Mouse (Mus musculus) heart, adult 2 months (tissue): ENCODE measurements around the gene Adprm. TPM values are rescaled to one million over a fixed set of nuclear protein-coding genes. Genes with fewer than 3 reads are reported as not detected.
A peak's percentile ranks its signal among the peaks of the same experiment; 100 is the strongest.

Experiments used
- DNase-seq, 2 experiments: peaks; one replicate each; pipeline ENCODE4 v3.0.0; 2021
- H3K27ac ChIP-seq: fragments of 200-600 bp; 2 replicates; pipeline ENCODE4 v1.8.1; 2022
- H3K27me3 ChIP-seq: fragments of 200-500 bp; 2 replicates; pipeline ENCODE4 v1.6.1; 2012; ENCODE audit warnings: mild to moderate bottlenecking, low read length, inconsistent platforms, mixed read lengths; ENCODE audit not compliant: control insufficient read depth, insufficient read depth
- H3K36me3 ChIP-seq: fragments of 200-500 bp; 2 replicates; pipeline ENCODE4 v1.6.1; 2012; ENCODE audit warnings: low read length, inconsistent platforms; ENCODE audit not compliant: control insufficient read depth, insufficient read depth
- H3K4me1 ChIP-seq: fragments of 200-500 bp; 2 replicates; pipeline ENCODE4 v1.6.1; 2011; ENCODE audit warnings: low read length; ENCODE audit not compliant: control insufficient read depth, insufficient read depth
- H3K4me3 ChIP-seq: fragments of 200-600 bp; 2 replicates; pipeline ENCODE4 v1.8.1; 2022
- H3K79me2 ChIP-seq: fragments of 200-500 bp; replicated peaks from 2 replicates; pipeline ENCODE4 v1.6.1; 2012; ENCODE audit warnings: mild to moderate bottlenecking, inconsistent platforms, low read length, moderate library complexity, mixed read lengths; ENCODE audit not compliant: control insufficient read depth, insufficient read depth
- H3K9ac ChIP-seq: fragments of 200-500 bp; 2 replicates; pipeline ENCODE4 v1.6.1; 2012; ENCODE audit warnings: low read depth, mild to moderate bottlenecking, control low read depth, inconsistent platforms, low read length, mixed read lengths
- CTCF ChIP-seq: fragments of 200-600 bp; IDR thresholded peaks from 2 replicates; pipeline ENCODE4 v1.8.1; 2022; ENCODE audit warnings: antibody characterized with exemption, mild to moderate bottlenecking, moderate library complexity
- EP300 ChIP-seq: fragments of 200-500 bp; IDR thresholded peaks from 2 replicates; pipeline ENCODE4 v1.6.1; 2011; ENCODE audit warnings: low read depth, low read length, control low read depth; ENCODE audit not compliant: insufficient read depth
- POLR2A ChIP-seq: fragments of 200-500 bp; IDR thresholded peaks from 2 replicates; pipeline ENCODE4 v1.6.1; 2011; ENCODE audit warnings: mild to moderate bottlenecking, low read depth, low read length, control low read depth; ENCODE audit not compliant: insufficient read depth
- WGBS: fragments of 180-500 bp; shearing (Covaris S2); methylation state at CpG from one replicate; pipeline ENCODE4 v1.1.7; 2018; 5-methylcytosine and 5-hydroxymethylcytosine counted together
- intact Hi-C: fragments of 180-260 bp; cut with DNase I; formaldehyde crosslinking; loops from one replicate; pipeline ENCODE4 v1.15.1; 2025
- polyA plus RNA-seq: library from polyadenylated mRNA; depleted of rRNA; stranded (reverse); fragments of >200 nt; gene quantifications from 2 replicates; pipeline ENCODE4 v1.2.3, GENCODE M21; 2012
- total RNA-seq, 2 experiments: library from RNA; stranded (reverse); gene quantifications; 2 replicates each; pipeline ENCODE4 v1.2.3; 2021

Adprm gene
- total and polyA plus RNA-seq, 3 experiments, result 9.8 to 14.6 (median 10.8) TPM

GRCm38 (mm10) chr11:67085489-67085888, 33.1 kb upstream of the Adprm start:
- intact Hi-C loops, result loop anchor here (1.0 to 2.0 kb wide), 2 partner anchors 33 to 61 kb away; partner anchors contain the start of genes Adprm and Sco1
- H3K9ac ChIP-seq, result no peak overlapping the region
- H3K4me1 ChIP-seq, result no peaks in the 10 kb centered on the region
- peak; percentile 91 for TF ChIP-seq CTCF
- no peak for TF ChIP-seq POLR2A
- no peaks in the 10 kb centered on the region for H3K79me2 ChIP-seq
- no peaks in the 10 kb centered on the region for H3K36me3 ChIP-seq
- H3K27me3 ChIP-seq, result peaks cover 3% of the 10 kb centered on the region; the same call in 1 of the 2 replicates
- no peak overlapping the region for H3K4me3 ChIP-seq
- 2% methylated on average over 6 of the region's 6 CpGs for WGBS
- no peak overlapping the region for H3K27ac ChIP-seq
- DNase-seq, result peak; percentile 51 to 57

GRCm38 (mm10) chr11:67083712-67084340, 31.4 kb upstream of the Adprm start:
- TF ChIP-seq CTCF (no peak), EP300 (no peak), POLR2A (no peak)
- Histone ChIP-seq H3K9ac (no peak overlapping the region), H3K4me3 (no peak overlapping the region), H3K79me2 (no peaks in the 10 kb centered on the region), H3K4me1 (no peaks in the 10 kb centered on the region; the same call in 1 of the 2 replicates), H3K27ac (no peak overlapping the region), H3K27me3 (peaks cover 3% of the 10 kb centered on the region; the same call in 1 of the 2 replicates), H3K36me3 (no peaks in the 10 kb centered on the region)
- WGBS, result 40% methylated on average over 32 of the region's 32 CpGs
- DNase-seq, result no peak
- intact Hi-C loops, result loop anchor here (2.0 kb wide), 1 partner anchor 31 kb away; the partner anchor contains the start of genes Adprm and Sco1

GRCm38 (mm10) chr11:67083239-67083638, 30.8 kb upstream of the Adprm start:
- DNase-seq, result no peak
- WGBS, result 70% methylated on average over 6 of the region's 6 CpGs
- H3K27me3 ChIP-seq, result peaks cover 3% of the 10 kb centered on the region; the same call in 1 of the 2 replicates
- H3K9ac ChIP-seq, result no peak overlapping the region
- H3K4me1 ChIP-seq, result no peaks in the 10 kb centered on the region; the same call in 1 of the 2 replicates
- TF ChIP-seq CTCF, result no peak
- no peak for TF ChIP-seq EP300
- no peak for TF ChIP-seq POLR2A
- no peaks in the 10 kb centered on the region for H3K79me2 ChIP-seq
- H3K4me3 ChIP-seq, result no peak overlapping the region
- intact Hi-C loops, result no loop called here
- H3K27ac ChIP-seq, result no peak overlapping the region
- no peaks in the 10 kb centered on the region for H3K36me3 ChIP-seq

- TF ChIP-seq CTCF (no peak), POLR2A (no peak), EP300 (no peak)
- no peaks in the 10 kb centered on the region for H3K36me3 ChIP-seq
- peaks cover 3% of the 10 kb centered on the region; the same call in 1 of the 2 replicates for H3K27me3 ChIP-seq
- no peak overlapping the region for H3K4me3 ChIP-seq
- H3K27ac ChIP-seq, result no peak overlapping the region
- no peaks in the 10 kb centered on the region for H3K79me2 ChIP-seq
- DNase-seq, result no peak
- H3K9ac ChIP-seq, result no peak overlapping the region
- 79% methylated on average over 13 of the region's 13 CpGs for WGBS
- intact Hi-C loops, result no loop called here
- H3K4me1 ChIP-seq, result no peaks in the 10 kb centered on the region; the same call in 1 of the 2 replicates
Measured at GRCm38 (mm10) chr11:67082793-67083192, 30.4 kb upstream of the Adprm start.

- Histone ChIP-seq H3K4me1 (no peaks in the 10 kb centered on the region; the same call in 1 of the 2 replicates), H3K27ac (no peak overlapping the region), H3K4me3 (no peak overlapping the region), H3K36me3 (no peaks in the 10 kb centered on the region), H3K27me3 (peaks cover 3% of the 10 kb centered on the region; the same call in 1 of the 2 replicates), H3K79me2 (no peaks in the 10 kb centered on the region), H3K9ac (no peak overlapping the region)
- intact Hi-C loops, result no loop called here
- 74% methylated on average over 7 of the region's 7 CpGs for WGBS
- TF ChIP-seq POLR2A (no peak), CTCF (no peak), EP300 (no peak)
- no peak for DNase-seq
Measured at GRCm38 (mm10) chr11:67082188-67082587, 29.8 kb upstream of the Adprm start.

- Histone ChIP-seq H3K27ac (no peak overlapping the region), H3K36me3 (no peaks in the 10 kb centered on the region), H3K4me3 (no peak overlapping the region), H3K79me2 (no peaks in the 10 kb centered on the region), H3K4me1 (no peaks in the 10 kb centered on the region; the same call in 1 of the 2 replicates), H3K27me3 (peaks cover 3% of the 10 kb centered on the region; the same call in 1 of the 2 replicates), H3K9ac (no peak overlapping the region)
- DNase-seq, result no peak
- WGBS, result 4% methylated on average over 11 of the region's 11 CpGs
- intact Hi-C loops, result loop anchor here (2.0 kb wide), 1 partner anchor 178 kb away; no protein-coding TSS in a partner anchor
- TF ChIP-seq EP300, result no peak
- TF ChIP-seq CTCF, result no peak
- TF ChIP-seq POLR2A, result no peak
Measured at GRCm38 (mm10) chr11:67081125-67081649, 28.8 kb upstream of the Adprm start.
